Mouse (Mus musculus) cerebellum, postnatal 14 days (tissue): ENCODE measurements at regions not wholly inside any gene's neighbourhood (a gene's known extent, or its start where the extent isn't known, plus 50 kb on each side); places are given as distances from the start of the nearest gene placed in this dataset.

Source experiments
- DNase-seq, 2 experiments: peaks; one replicate each; pipeline ENCODE4 v3.0.0; 2021; ENCODE audit warnings: mixed read lengths in 2 of 2

DNA sequence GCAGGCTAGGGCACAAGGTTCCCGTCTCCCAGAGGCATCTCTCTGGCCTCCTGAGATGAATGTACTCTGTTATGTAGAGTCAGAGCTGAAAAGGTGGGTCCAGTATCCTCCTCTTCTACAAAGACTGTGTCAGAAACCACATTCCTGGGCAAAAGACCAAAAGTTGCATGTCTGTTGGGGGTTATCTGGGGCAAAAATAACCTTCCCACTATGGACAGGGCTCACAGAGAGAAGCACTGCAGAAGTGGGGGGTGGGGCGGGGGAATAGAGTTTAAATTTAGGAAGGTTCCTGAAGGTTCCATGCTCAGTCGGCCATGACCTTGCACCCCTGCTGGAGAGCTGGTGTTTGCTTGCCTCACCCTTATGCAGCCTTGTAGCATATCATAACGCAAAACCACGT lies 165.9 kb downstream of the B3gnt2 start:
- DNase-seq = no peak

DNA sequence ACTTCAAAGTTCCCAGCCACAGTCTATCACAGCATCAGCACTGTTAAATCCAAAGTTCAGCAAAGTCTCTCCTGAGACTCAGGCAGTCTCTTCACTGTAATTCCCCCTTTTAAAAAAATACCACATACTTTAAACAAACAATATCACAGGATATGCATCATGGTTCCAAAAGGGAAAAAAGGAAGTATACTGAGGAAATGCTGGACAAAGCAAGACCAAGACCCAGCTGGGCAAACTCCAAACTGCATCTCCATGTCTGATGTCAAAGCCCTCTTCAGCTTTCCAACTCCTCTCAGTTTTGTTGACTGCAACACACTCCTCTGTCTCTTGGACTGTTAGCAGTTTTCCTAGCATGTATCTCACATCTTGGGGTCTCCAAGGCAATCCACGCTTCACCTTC lies 165.5 kb downstream of the B3gnt2 start:
- DNase-seq = no peak

DNA sequence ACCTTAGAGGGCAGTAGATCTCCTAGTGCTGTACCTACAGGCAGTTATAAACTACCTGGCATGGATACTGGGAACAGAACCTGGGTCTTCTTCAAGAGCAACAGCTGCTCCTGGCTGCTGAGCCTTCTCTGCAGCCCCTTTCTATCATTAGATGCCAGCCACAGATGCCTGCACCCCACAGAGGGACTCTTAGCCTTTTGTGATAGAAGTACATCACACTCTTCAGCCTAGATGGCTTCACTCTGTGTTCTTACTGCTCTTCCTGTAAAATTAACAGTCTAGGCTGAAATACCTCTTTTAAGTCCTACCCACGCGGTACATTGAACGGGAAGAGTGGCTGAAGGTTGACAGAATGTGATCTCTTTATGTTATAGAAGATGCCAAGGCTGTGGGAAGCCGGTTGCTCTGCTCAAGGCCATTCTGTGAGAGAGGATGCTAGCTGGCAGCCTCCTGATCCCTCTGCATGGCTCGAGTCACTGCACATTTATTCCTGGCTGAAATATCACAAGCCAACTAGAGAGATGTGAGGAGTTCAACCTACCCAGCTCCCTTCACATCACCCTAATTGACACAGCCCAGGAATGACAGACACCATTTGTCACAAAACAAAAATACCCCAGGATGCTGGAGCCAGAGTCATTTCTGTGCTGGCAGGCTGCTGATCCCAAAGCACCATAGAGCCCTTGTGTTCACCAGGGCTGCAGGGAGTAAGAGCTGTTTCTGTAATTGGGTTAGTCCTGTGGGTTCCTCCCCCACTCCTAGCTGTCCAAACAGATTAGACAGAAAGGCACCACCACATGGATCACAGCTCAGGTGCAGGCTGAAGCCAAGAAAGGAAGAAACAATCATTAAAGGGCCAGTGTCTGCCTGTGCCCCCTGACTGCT lies 162.5 kb downstream of the B3gnt2 start:
- DNase-seq = peak; percentile 79 to 89

DNA sequence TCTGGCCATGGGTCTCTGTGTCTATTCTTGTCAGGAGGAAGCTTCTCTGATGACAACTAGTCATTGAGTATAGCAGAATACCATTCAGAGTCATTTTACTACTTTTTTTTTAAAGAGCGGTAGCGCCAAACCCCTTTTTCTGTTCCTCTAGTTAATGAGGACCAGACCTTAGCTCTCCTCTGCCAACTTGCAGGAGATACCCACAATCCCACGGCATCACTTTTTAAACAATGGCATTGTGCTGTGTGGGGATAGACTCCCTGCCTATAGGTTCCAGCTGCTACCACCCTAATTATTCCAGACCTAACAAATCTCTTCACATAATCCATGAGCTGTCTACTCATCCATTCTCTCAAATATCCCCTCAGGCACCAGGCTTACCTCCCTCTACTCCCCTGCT lies 154.7 kb downstream of the B3gnt2 start:
- no peak for DNase-seq
